Mouse (Mus musculus) urinary bladder, postnatal 14 days (tissue): ENCODE measurements around the gene Plcb3.
A peak's percentile ranks its signal among the peaks of the same experiment; 100 is the strongest.

Experiments used
- DNase-seq: peaks from one replicate; pipeline ENCODE4 v3.0.0; 2021; ENCODE audit warnings: low spot score

Plcb3 gene

DNA sequence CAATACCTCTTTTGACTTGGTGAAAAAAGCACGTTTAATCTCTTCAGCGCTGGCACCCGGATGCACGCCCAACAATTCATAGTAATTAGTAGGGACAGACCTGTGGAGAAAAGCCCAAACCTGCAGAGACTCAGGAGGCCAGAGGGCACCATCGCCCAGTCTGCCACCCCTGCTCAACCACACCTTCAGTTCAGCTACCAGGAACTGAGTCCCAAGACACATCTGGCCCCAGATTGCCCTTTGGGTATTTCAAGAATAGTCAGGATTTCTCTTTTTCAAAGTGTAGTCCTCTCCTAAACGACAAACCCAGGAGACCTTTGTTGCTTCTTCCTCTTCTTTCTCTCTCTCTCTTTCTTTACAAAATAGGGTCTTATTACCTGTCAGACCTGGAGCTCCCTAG is 14.4 kb upstream of the Plcb3 start:
- DNase-seq, result no peak

DNA sequence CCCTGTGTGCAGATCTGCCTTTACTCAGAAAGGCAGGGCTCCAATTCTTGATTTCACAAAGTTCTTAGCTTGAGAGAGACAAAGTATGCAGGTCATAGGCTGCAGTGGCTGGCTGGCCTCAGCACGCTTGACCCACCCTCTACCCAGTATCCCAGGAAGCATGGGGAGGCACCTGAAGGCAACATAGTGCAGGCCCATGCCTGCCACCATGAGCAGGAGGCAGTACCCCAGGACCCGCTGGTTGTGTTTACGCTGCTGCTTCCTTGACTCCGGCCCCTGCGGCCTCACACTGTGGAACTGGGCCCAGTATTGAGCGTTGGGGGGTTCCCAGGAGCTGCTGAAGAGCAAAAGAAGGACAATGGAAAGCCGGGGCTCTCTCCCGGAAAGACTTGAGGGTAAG is 13.0 kb upstream of the Plcb3 start:
- peak; percentile 68 for DNase-seq

DNA sequence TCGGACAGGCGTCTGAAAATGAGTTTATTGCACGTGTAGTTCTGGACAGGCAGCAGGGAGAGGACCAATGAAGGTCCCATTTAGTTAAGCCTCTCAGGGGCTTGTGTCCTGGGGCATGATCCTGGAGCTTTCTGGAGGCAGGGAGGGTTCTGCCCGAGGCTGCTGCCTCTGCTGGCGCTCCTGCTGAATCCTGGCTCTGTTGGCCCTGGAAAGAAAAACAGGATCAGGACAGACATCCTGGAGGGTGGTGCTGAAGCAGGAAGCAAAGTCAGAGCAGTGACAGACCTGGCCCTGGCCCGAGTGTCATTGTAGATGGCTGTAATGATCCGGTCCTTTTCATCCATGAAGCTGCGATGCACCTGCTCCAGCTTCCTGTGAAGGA is 11.6 kb upstream of the Plcb3 start:
- DNase-seq, result no peak

DNA sequence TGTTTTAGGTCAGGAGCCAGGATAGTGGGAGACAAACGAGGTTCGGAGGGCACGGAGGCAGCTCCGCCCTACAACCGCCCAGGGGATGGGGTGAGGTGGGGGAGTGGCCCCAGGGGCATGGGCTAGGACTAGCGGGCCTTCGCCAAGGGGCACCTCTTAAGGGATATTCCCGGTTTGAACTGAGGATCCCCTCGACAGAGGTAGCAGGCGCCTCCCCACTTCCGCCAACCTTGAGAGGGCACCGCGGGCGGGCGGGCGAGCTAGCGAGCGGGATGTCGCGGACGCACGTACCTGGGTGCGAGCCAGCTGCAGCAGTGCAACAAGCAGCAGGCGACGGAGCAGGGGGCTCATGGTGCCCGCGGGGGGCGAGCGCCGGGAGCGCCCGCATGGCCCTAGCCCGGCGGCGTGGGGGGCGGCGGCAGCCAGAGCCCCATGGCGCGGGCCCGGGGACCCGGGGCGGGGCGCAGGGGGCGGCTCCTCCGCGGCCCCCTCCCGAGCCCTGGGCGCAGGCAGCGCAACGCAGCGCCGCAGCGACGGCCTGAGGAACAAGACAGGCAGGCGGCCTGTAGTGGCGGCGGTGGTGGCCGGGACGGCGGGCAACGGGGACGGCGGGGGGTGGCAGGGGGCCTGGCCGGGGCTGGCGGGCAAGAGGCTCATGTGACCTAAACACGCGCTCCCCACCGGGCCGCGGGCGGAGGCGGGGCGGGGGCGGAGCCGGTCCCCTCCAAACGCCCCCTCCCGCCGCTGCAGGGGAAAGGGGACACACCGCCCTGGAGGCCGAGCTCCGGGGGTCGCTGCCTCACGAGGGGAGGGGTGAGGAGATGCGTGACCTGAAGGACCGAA is 11.0 kb upstream of the Plcb3 start, which contains the start of gene Vegfb:
Gene Vegfb (minus strand): TSS at position 591 of the 843 bp plus-strand sequence.
- DNase-seq, result peak; percentile 68

DNA sequence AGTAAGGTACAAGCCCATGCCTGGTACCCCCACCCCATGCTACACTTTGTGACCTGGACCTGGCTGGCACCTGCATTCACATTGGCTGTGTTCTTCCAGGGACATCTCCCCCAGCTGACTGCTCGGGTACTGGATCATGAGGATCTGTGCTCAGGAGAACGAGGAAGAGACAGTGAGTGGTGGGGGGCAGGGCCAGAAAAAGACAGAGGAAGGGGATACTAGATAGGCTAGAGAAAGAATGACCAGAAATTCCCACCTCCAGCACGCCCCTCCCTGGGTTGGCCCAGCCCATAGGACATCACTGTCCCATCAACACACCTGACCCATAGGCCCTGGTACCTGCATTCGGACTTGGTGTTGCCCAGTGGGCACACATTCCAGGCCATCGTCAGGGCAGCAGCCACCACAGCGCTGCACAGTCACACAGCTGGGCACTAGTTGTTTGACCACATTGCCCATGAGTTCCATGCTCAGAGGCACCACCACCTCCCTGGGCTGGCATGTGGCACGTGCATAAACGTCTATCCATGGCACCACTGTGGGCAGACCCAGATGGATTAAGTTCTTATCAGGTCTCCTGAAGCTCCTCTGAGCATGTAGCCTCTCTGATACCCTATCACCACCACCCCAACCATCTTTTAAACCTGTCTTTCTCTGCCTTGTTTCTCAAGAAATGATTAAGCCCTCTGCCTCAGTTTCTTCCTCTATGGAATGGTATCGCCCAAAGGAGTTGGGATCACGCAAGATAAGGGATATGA is 9.9 kb upstream of the Plcb3 start:
- DNase-seq, result no peak

DNA sequence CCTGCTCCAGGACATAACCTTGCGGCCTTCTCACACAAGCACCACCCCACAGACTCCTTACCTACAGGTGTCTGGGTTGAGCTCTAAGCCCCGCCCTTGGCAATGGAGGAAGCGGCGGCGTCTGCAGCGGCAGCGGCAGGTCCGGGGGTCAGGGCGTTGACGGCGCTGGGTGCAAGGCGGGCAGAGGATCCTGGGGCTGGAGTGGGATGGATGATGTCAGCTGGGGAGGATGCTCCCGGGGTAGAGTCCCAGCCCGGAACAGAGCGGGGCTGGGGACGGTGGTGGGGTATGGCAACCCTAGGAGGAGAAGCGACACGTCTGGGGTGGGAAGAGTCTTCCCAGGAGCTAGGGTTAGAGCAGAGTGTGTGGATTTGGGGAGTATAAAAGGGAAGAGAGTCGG is 9.0 kb upstream of the Plcb3 start:
- no peak for DNase-seq

DNA sequence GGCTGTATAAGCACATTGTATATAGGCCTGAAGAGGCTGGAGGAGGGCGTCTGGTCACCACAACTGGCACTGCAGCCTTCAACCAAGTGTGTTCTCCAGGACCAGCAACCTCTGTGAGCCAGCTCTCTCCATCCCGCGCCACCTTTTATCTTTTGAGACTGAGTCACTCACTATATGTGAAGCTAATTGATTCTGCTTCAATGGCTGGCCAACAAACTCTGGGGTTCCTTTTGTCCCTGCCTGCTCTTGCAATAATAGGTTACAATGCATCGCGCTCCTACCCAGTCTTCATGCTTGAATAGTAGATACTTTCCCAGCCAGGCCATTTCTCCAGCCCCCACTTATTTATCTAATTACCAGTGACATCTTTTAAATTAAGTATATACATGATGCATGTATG is 7.4 kb upstream of the Plcb3 start:
- DNase-seq, result no peak

DNA sequence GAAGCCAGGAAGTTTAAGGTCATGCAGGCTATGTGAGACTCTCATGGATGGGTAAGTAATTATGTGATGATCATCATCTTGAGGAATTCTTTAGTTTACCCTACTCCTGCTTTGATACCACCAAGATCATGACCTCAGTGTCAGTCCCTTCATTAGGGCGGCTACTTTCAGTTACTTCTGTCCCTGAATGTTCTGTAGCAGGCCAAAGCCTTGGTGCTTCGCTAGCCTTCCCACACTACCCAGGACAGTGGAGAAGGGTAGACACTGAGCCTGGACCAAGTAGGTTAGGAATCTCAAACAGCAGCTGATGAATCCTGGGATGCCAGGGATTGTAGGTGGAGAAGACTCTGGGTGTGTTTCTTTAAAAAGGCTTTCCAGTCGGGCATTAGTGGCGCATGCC is 5.2 kb upstream of the Plcb3 start:
- DNase-seq, result no peak

DNA sequence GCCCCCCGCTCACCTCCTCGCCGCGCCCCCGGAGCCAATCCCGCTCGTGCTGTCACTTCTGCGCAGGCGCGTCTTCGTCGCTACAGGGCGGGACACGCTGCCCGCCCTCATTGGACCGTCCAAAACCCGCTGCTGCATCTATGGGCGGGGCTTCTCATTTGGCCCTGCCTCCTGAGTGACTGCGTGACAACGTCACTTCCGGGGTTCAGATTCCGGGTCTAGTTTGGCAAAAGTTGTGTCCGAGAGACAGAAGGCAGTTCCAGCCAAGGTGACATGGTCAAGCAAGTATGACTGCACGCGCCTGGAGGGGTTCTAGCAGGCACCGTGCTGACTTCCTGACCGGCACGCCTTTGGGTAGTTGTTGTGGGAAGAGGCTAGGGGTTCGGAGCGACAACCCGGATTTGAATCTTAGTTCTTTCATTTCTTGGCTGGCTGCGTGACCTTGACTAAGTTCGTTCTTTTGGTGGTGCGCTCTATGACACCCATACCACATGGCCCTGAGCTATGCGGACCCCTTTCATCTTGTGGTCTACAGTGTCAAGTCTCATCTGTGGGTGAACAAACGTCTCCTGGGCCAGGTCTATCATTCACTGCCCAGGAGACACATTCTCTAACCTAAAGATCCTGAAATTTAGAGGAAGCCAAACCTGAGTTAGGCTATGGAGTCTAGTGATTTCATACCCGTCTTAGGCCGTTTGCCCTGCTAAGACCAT is 4.3 kb upstream of the Plcb3 start, which contains the start of gene Fkbp2:
Gene Fkbp2 (minus strand): TSS at position 121 of the 713 bp plus-strand sequence.
- peak; percentile 99 for DNase-seq

DNA sequence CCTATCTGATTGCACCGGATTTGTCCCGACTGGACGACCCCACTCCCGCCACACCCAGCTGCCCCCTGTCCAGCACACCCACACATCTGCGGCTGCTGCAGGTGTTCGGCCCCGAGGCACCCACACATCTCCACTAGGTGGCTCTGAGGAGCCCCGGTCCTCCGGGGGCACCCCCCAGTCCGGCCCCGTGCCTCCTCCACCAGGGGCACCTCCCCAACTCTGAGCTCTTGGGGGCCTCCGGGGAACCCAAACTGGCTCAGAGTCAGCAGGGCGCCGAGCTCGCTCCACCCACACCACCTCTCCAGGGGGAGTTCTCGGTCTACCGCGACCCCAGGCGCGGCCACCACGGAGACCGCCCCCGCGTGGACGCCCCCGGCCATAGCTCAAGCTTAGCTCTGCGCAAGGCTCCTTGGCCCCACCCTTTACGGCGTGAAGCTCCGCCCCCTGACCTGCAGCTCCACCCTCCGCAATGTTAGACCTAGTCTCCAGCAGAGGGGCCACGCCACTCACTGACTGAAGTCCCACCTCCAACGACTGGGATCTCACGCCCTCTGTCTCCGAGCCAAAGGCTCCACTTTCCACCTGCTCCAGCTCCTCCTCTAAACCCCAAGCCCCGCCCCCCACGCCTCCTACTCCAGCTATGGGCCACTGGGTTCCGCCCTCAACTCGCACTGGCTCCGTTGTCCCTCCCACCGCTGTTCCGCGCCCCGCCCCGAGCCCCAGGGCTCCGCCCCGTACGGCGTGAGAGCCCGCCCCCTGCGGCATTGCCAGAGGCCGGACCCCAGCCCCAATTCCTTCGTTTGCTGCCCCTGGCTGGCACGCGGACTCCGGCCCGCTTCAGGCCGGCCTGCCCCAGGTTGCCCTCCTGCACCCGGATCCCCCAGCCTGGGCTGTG is 3.5 kb upstream of the Plcb3 start:
- DNase-seq, result peak; percentile 100

DNA sequence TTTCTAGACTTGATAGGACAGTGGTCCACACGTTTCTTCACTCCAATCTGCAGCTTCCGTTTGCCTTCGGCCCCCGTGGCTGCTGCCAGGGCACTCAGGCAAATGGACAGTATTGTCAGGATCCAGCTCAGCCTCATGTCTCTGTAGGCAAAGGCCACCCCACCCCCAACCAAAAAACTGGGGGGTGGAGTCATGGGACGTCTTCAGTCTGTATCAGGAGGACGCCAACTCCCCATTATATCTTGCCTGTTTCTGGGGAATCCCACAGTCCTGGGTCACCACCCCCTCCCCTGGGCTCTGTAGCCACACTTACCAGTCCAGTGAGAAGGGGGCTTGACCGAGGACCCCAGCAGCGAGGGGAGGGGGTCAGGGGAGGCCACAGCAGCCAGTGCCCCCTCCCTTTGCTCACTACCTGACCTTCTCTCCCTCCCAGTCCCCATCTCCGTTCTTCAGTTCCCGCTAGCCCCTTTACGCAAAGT is 2.8 kb upstream of the Plcb3 start:
- DNase-seq, result peak; percentile 38

DNA sequence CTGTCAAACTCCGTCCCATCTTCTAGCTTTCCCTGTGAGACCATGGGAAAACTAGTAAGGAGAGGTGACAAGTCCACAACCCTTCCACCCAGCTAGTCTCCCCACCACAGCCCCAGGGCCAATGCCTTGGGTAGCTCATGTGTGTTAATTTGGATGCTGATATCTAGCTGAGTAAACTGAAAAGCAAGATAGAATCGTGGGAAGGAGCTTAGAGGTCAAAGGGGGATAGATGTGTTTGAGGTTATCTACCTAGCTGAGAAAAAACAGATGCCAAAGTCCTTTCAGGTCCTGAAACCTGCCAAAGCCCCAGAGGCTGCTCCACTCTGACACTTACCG is 2.3 kb upstream of the Plcb3 start:
- DNase-seq, result no peak

DNA sequence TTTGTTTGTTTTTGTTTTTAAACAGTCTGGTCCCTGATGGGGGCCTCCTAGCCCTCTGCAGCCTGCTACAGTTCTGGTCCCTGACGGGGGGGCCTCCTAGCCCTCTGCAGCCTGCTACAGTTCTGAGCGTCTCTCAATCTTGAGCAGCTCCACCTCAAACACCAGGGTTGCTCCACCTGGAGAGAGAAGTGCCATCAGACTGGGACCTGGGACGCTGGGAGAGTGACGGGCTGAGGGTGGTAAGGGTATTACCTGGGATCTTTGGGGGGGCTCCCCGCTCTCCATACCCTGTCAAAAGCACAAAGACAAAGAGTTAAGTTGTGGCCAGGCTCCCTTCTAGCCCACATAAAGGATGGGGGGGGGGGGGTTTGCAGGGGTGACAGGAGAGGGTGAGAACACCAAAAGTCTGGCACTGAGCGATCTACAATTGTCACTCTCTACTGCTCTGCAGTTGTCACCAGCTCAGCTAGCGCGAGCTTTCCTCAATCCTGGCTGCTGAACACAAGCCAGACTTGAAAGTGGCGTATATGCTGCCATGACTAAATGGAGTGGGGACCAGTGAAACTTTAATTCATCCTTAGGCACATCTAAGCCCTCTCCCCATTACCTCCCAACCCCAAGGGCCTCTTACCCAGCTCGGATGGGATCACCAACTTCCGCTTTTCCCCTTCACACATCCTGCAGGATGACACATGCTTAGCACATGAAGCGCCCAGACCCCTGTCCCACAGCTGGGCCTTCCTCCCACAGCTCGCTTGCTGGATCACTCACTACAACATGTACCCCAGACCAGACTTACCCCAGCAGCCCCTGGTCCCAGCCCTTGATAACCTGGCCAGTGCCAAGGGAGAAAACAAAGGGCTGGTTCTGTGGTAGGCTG is 1.7 kb upstream of the Plcb3 start:
- no peak for DNase-seq

DNA sequence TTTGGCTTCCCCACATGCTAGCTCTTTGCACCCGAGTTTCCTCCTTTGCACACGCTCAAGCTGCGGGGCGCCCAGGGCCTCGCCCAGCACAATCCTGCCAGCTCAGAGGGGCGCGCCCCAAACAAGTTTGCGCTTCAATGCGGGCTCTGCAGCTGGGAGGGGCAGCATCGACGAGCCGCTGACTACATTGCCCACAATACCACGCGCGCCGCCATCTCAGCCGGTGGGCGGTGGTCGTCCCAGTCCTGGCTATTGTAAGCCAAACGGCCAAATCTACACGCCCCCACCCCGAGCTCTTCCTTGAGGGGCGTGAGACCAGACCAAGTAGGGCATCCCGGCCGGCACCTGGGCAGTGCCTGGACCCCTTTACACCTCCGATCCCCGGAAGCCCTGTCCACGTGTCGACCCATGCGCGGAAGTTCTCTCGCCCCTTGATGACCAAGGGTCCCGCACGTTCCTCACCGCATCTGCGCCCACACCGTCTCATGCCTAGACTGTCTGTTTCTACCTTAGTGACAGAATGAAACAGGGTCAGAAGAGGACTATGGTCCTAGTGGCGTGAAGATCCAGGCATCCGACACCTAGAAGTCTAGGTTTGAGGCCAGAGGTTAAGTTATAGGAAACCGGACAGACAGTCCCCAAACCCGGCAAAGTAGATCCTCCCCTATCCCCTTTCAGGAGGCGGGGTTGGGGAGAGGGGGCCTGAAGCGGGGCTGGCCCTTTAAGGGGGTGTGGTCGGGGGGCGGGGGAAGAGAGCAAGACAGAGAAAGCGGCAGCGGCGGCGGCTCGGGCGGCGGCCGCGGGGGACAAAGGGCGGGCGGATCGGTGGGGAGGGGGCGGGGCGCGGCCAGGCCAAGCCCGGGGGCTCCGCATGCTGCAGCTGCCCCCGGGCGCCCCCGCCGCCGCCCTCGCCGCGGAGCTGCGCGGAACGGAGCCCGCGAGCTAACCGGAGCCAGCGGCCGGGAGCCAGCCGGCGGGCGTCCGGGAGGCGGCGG is 1.8 kb downstream of the Plcb3 start, which contains the start of gene Ppp1r14b:
Gene Ppp1r14b (plus strand): TSS at position 758 of the 995 bp plus-strand sequence.
- DNase-seq, result peak; percentile 89

DNA sequence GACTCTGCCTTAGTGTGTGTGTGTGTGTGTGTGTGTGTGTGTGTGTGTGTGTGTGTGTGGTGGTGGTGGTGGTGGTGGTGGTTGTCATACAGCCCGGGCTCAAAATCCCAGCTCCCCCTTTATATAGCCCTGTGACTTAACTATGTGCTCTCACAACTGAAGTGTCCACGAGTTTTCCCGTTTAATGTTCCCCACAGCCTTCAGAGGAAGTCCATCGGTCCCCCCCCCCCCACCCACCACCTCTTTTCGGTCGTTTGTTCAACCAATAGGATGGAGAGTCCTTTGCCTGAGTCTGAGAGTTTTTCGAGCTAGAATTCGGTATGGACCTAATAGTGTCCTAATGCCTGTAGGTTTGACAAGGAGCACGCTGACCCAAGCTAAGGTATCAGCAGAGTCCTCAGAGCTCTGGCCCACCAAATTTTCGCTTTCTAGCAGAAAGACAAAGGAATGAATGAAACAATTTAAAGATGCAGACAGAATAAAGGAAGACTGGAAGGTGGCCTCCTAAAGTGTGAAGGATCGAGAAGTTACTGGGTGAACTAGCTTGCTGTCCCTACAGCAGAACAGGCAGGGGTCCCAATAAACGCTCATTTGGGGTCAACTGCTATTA is 2.6 kb downstream of the Plcb3 start:
- no peak for DNase-seq

DNA sequence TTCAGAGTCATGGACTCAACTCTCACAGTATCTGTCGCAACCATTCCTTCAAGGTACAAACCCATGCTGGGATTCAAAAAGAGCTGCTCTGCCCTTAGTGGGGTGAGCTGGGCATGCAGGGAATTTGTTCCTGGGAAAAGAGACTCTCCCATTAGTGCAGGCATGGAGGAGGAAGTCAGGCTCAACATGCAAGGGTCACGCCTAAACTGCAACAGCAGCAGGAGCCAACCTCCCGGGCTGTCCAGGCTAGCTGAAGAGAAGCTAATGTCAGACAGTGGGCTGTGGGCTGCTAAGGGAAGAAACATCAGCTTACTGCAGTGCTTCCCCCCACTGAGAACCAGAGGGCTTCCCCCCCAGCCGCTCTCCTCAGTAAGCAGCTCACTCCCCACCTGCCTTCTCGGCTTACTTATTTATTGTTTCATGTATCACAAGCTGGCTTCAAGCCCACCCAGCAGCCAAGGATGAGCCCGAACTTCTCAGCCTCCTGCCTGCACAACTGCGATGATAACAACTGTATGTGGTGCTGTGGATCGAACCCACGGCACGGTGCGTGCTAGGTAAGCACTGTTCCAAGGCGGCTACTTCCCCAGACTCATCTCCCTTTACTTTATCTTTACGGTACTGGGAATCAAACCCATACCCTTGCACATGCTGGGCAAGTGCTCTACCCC is 3.9 kb downstream of the Plcb3 start:
- DNase-seq, result no peak

DNA sequence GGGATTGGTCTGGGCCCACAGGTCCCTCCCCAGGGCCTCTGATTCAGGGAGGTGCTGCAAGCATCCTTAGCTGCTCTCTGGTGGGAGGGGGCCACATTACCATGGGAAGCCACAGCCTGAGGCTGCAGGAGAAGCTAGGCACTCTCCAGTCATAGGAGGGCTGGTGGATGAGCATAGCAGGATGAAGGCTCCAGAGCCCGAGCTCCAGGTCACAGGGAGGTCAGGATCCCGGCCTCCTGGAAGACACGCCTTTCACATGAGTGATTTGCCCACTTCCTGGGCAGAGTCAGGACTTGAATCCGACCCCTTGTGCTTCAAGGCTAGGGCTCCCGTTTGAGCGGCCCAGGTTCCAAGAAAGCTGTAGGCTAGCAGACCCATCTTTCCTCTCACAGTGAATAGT is 4.6 kb downstream of the Plcb3 start:
- DNase-seq, result no peak

DNA sequence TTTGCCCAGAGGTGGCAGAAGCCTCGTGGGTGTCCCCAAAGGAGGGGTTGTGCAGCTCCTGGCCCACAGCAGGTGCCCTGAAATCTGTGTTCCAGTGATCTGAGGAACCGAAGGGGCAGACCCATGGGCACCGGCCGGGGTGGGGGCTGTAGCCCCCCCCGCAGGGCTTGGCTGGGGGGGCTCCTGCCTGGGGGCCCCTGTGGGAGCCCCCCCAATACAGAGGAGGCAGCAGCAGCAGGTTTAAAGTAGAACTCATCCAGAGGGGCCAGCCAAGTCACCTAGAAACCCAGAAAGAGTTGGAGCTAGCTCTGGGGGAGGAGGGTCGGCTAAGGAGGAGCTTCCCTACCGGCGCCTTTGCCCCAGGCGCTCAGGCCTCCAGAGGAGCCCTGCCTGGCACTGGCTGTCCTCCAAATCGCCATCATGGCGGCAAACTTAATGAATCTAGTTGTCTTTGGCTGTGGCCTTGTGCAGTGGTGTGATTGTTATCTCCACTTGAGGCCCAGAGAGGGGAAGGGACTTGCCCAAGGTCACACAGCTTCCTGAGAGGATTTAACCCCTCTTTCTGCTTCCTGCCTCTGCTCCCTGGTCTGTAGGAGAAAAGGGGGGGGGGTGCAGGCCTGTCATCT is 5.7 kb downstream of the Plcb3 start:
- DNase-seq, result peak; percentile 45
